In the genomic region with DNA sequence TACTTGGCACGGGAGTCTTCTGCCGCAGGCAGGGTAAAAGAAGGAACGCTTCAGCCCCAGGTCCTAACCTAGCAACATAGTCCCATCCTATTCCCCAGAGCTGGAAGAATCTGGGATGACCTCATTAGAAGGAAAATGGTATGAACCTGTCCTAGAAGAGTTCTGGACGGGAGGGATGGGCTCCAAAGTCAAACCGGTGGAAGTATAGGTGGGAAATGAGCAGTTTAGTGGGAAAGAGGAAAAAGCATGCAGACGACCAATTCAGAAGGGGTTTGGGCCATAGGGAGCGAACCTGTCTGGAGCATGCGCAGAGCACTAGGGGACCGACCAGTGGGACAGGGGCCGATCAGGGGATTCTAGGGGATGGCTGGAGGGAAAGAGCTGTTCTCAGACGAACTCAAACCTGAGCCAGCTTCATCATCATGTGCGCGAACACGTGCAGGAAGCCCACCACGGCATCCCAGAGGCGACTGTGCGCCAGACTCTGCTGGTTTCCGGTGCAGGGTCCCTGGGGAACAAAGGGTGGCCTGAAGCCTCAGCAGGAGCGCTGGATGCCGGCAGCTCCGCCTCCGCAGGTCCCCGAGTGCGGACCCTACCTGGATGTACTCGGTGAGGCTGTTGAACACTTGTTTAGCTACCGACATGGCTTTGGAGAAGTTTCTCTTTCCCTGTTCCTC, we compare ENCODE assay signal across 8 mouse cellular contexts. TPM values are rescaled to one million over a fixed set of nuclear protein-coding genes. Genes with fewer than 3 reads are reported as not detected.
DNase-seq lines count a peak whose midpoint lies in the region; ATAC-seq and TF ChIP-seq lines count a peak whose summit lies in the region.

No protein-coding gene starts in this region.

- DNase-seq in cerebellum, adult 2 months: no peak
- no peak for DNase-seq in cerebellum, adult 9-11 months
- DNase-seq in WW6 (ENCODE audit: low read depth, low spot score): peak; percentile 65
- peak; percentile 74 for DNase-seq in forelimb bud, embryonic 11.5 days (ENCODE audit: low read depth, low spot score)
- DNase-seq in adrenal gland, postnatal 14 days: no peak
- DNase-seq in frontal cortex, postnatal 25 days (ENCODE audit: low spot score in 2 of 2): no peak

- no peaks in the 10 kb centered on the region for H3K36me3 ChIP-seq in intestine, postnatal 0 days (ENCODE audit: control insufficient read depth, insufficient read depth)
- H3K36me3 ChIP-seq in myocyte (ENCODE audit: control insufficient read depth, insufficient read depth): peaks cover 10% of the 10 kb centered on the region

- 3% methylated on average over 26 of the region's 26 CpGs for WGBS in cerebellum, adult 2 months
- 3% methylated on average over 26 of the region's 26 CpGs for WGBS in intestine, postnatal 0 days

- no peaks in the 10 kb centered on the region for H3K9me3 ChIP-seq in intestine, postnatal 0 days (ENCODE audit: control insufficient read depth)

- ATAC-seq in intestine, postnatal 0 days: no peak; the same call in 1 of the 2 replicates

- no peak overlapping the region for H3K27ac ChIP-seq in cerebellum, adult 2 months (ENCODE audit: insufficient read depth, low read length)
- no peak overlapping the region for H3K27ac ChIP-seq in intestine, postnatal 0 days (ENCODE audit: low read depth, low read length)

- H3K79me2 ChIP-seq in myocyte (ENCODE audit: control insufficient read depth, insufficient read depth): no peaks in the 10 kb centered on the region

- no peaks in the 10 kb centered on the region for H3K27me3 ChIP-seq in cerebellum, adult 2 months (ENCODE audit: control insufficient read depth, insufficient read depth, low read length)
- no peaks in the 10 kb centered on the region for H3K27me3 ChIP-seq in intestine, postnatal 0 days (replicated peaks; ENCODE audit: control insufficient read depth, insufficient read depth, low read length)
- no peaks in the 10 kb centered on the region for H3K27me3 ChIP-seq in myocyte (ENCODE audit: control insufficient read depth, insufficient read depth, insufficient read length)

- no peaks in the 10 kb centered on the region for H3K4me1 ChIP-seq in cerebellum, adult 2 months (ENCODE audit: control insufficient read depth, insufficient read depth, low read length)
- H3K4me1 ChIP-seq in intestine, postnatal 0 days (replicated peaks; ENCODE audit: control insufficient read depth, insufficient read depth, low read length): peaks cover 7% of the 10 kb centered on the region

- TF ChIP-seq POLR2A in cerebellum, adult 2 months (IDR thresholded peaks at IDR 0.05; ENCODE audit: borderline replicate concordance, insufficient read depth, low read length): no peak
- TF ChIP-seq POLR2A in myocyte (IDR thresholded peaks at IDR 0.05; ENCODE audit: insufficient read length, low read depth): no peak

- no peak overlapping the region for H3ac ChIP-seq in myocyte (ENCODE audit: control insufficient read depth, insufficient read length)

- peak overlapping the region; percentile 22; the same call in 1 of the 2 replicates for H3K9ac ChIP-seq in intestine, postnatal 0 days (ENCODE audit: low read depth, low read length)

- peak overlapping the region; percentile 64 for H3K4me2 ChIP-seq in intestine, postnatal 0 days (replicated peaks; ENCODE audit: low read depth)
- peak overlapping the region; percentile 62 for H3K4me2 ChIP-seq in myocyte (ENCODE audit: low read depth)

- peak overlapping the region; percentile 58 for H3K4me3 ChIP-seq in cerebellum, adult 2 months (replicated peaks; ENCODE audit: insufficient read depth, low read depth, low read length)
- H3K4me3 ChIP-seq in intestine, postnatal 0 days (ENCODE audit: low read depth, low read length): peak overlapping the region; percentile 29
- H3K4me3 ChIP-seq in myocyte: no peak overlapping the region

- no peak for TF ChIP-seq CTCF in cerebellum, adult 2 months (IDR thresholded peaks at IDR 0.05; ENCODE audit: borderline replicate concordance, insufficient read depth, low read depth, low read length)
- no peak for TF ChIP-seq CTCF in intestine, postnatal 0 days (IDR thresholded peaks at IDR 0.05; ENCODE audit: low read depth)

TF ChIP-seq in myocyte, 11 proteins besides CTCF, POLR2A, EP300 and RAD21:
- no peak for TF ChIP-seq E2F4 (IDR thresholded peaks at IDR 0.05; ENCODE audit: insufficient read depth)
- TF ChIP-seq SRF (IDR thresholded peaks at IDR 0.05; ENCODE audit: control insufficient read depth, insufficient read length, low read depth): no peak
- TF ChIP-seq TCF3 (IDR thresholded peaks at IDR 0.05; ENCODE audit: insufficient read length, low read depth): no peak
- no peak for TF ChIP-seq USF1 (IDR thresholded peaks at IDR 0.05; ENCODE audit: low read depth)
- no peak for TF ChIP-seq POLR2AphosphoS2 (IDR thresholded peaks at IDR 0.05; ENCODE audit: insufficient read length, low read depth)
- TF ChIP-seq REST (IDR thresholded peaks at IDR 0.05; ENCODE audit: insufficient read depth, insufficient read length): no peak
- TF ChIP-seq MYOG (IDR thresholded peaks at IDR 0.05; ENCODE audit: control insufficient read depth in 1 of 3, insufficient read depth in 1 of 3, insufficient read length in 2 of 3, low read depth in 2 of 3): no peak
- TF ChIP-seq CEBPB (IDR thresholded peaks at IDR 0.05; ENCODE audit: insufficient read depth, poor library complexity, severe bottlenecking): no peak
- no peak for TF ChIP-seq MAX (IDR thresholded peaks at IDR 0.05; ENCODE audit: low read depth)
- no peak for TF ChIP-seq MYOD1 (IDR thresholded peaks at IDR 0.05; ENCODE audit: control insufficient read depth in 1 of 3, insufficient read length in 2 of 3, low read depth in 2 of 3)
- TF ChIP-seq TCF12 (IDR thresholded peaks at IDR 0.05; ENCODE audit: insufficient read depth, poor library complexity, severe bottlenecking): no peak
TF ChIP-seq in myocyte: peak in this region for 0.

RNA-seq across cellular contexts. Expression of a gene that starts 58.3 kb away (rescaled TPM):
- polyA plus RNA-seq in cerebellum, adult 2 months (2012; rRNA removed): 1.2 and 1.3 TPM in 2 replicates
- polyA plus RNA-seq in intestine, postnatal 0 days (2015; fragmentation: Nextera tagmentation; extraction: Ambion mirVana): 1.5 and 1.6 TPM in 2 replicates
- polyA plus RNA-seq in myocyte (2012; fragmentation: generic; extraction: Trizol): 0.18 TPM
- 1.8 and 7.9 TPM in 2 replicates for total RNA-seq in adrenal gland, postnatal 14 days (2021)

RNA-seq across cellular contexts. Expression of a gene that starts 58.5 kb away (rescaled TPM):
- polyA plus RNA-seq in cerebellum, adult 2 months (2012; rRNA removed): 322 and 331 TPM in 2 replicates
- polyA plus RNA-seq in intestine, postnatal 0 days (2015; fragmentation: Nextera tagmentation; extraction: Ambion mirVana): 282 and 286 TPM in 2 replicates
- polyA plus RNA-seq in myocyte (2012; fragmentation: generic; extraction: Trizol): 335 TPM
- total RNA-seq in adrenal gland, postnatal 14 days (2021): 233 and 240 TPM in 2 replicates

Comparison
In these comparisons a context has a peak if more than half of its experiments do, and no peak if none do; other contexts are left out.
1. DNase-seq: peak in WW6 (single experiment) and forelimb bud, embryonic 11.5 days (single experiment); none in cerebellum, adult 2 months (0 of 2), cerebellum, adult 9-11 months (single experiment), adrenal gland, postnatal 14 days (single experiment) and frontal cortex, postnatal 25 days (0 of 2).